Mouse (Mus musculus) liver, embryonic 14.5 days (tissue): ENCODE results near the gene Myh6.

Experiments used
- CTCF ChIP-seq: IDR thresholded peaks from 2 replicates; pipeline ENCODE4 v1.5.1; 2016; ENCODE audit warnings: antibody characterized with exemption, low read depth, control low read depth
- EP300 ChIP-seq: IDR thresholded peaks from 2 replicates; pipeline ENCODE4 v1.6.1; 2016; ENCODE audit warnings: antibody characterized with exemption, low read depth

- TF ChIP-seq CTCF: no peak
- no peak for TF ChIP-seq EP300
Observed at GRCm38 (mm10) chr14:54938431-54939219, 28.1 kb downstream of the Myh6 start.
